Mouse (Mus musculus) liver, embryonic 16.5 days (tissue): ENCODE results near the gene Ppfia1. TPM values are rescaled to one million over a fixed set of nuclear protein-coding genes. Genes with fewer than 3 reads are reported as not detected.

Source experiments
- ATAC-seq: fragments of 200-750 bp; cut with Nextera tagmentation; 2 replicates; pipeline ENCODE4 v1.8.0; 2017; ENCODE audit warnings: low read depth, mild to moderate bottlenecking, moderate number of reproducible peaks, moderate library complexity
- H3K27ac ChIP-seq: fragments of 300-500 bp; sonication (generic); 2 replicates; pipeline ENCODE4 v1.5.1; 2014; ENCODE audit warnings: mild to moderate bottlenecking, low read length
- H3K27me3 ChIP-seq: fragments of 300-500 bp; sonication (generic); 2 replicates; pipeline ENCODE4 v1.6.1; 2014; ENCODE audit warnings: low read depth, low read length, mixed read lengths; ENCODE audit not compliant: control insufficient read depth, insufficient read depth
- H3K36me3 ChIP-seq: fragments of 300-500 bp; sonication (generic); 2 replicates; pipeline ENCODE4 v1.6.1; 2014; ENCODE audit warnings: mild to moderate bottlenecking; ENCODE audit not compliant: control insufficient read depth, insufficient read depth
- H3K4me1 ChIP-seq: fragments of 300-500 bp; sonication (generic); 2 replicates; pipeline ENCODE4 v1.6.1; 2014; ENCODE audit warnings: low read depth, low read length, mixed read lengths; ENCODE audit not compliant: control insufficient read depth
- H3K4me2 ChIP-seq: fragments of 300-500 bp; sonication (generic); 2 replicates; pipeline ENCODE4 v1.6.1; 2014; ENCODE audit warnings: low read depth, low read length, mixed read lengths
- H3K4me3 ChIP-seq: fragments of 300-500 bp; sonication (generic); 2 replicates; pipeline ENCODE4 v1.5.1; 2014; ENCODE audit warnings: low read depth, mild to moderate bottlenecking, low read length
- H3K9ac ChIP-seq: fragments of 300-500 bp; sonication (generic); 2 replicates; pipeline ENCODE4 v1.6.1; 2014; ENCODE audit warnings: low read depth, low read length
- H3K9me3 ChIP-seq: fragments of 300-500 bp; sonication (generic); replicated peaks from 2 replicates; pipeline ENCODE4 v1.6.1; 2016; ENCODE audit warnings: low read length; ENCODE audit not compliant: control insufficient read depth
- WGBS: fragments of 180-500 bp; shearing (Covaris S2); extraction: QIAGEN DNeasy Blood & Tissue Kit; methylation state at CpG from one replicate; pipeline ENCODE4 v1.1.7; 2014; ENCODE audit not compliant: insufficient replicate concordance; 5-methylcytosine and 5-hydroxymethylcytosine counted together
- polyA plus RNA-seq: library from polyadenylated mRNA; unstranded; fragments of >200 nt; fragmentation: Nextera tagmentation; extraction: Ambion mirVana; gene quantifications from 2 replicates; pipeline ENCODE4 v1.2.1, GENCODE M21; 2015

Ppfia1 gene
- polyA plus RNA-seq, 1 experiment from 2014 or later = 7.2 TPM

DNA sequence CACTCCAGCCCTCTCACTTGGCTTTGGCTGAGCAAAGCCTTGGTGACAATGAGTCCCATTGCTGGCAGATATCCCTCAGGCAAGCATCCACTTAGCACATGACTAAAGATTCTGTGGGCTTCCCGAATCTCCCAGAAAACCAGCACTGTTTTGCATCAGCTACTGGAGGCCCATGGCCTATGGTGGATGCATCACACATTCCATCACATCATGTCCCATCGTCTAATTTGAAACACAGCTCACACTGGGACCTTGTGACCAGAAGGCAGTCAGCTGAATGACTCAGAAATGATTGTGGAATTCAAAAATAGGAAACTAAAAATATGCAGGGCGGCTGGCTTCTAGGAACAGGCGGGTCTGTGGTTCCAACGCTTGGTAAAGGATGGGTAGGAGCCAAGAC lies 24.3 kb upstream of the Ppfia1 start:
- Histone ChIP-seq H3K27ac (no peak overlapping the region), H3K9me3 (no peaks in the 10 kb centered on the region)
- WGBS = 70% methylated on average over 5 of the region's 5 CpGs

DNA sequence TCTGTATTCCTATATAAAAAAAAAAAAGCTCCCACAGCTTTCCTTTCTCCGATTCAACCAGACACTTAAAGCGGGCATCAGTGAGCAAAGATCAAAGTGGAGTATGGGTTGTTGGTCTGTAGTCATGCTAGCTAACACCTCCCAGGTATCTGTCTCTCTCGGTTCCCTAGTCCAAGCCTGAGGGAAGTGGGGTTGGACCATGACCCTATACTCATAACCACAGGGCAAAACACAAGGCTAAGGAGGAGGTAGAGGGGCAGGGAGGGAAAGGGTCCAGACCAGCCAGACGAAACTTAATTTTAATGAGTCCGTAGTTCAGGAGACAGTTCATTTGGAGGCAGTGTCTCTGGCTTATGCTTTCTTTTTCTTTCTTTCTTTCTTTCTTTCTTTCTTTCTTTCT lies 18.7 kb upstream of the Ppfia1 start:
- Histone ChIP-seq H3K4me2 (no peak overlapping the region), H3K27ac (no peak overlapping the region), H3K27me3 (no peaks in the 10 kb centered on the region), H3K36me3 (no peaks in the 10 kb centered on the region), H3K4me1 (no peaks in the 10 kb centered on the region), H3K9me3 (no peaks in the 10 kb centered on the region), H3K9ac (no peak overlapping the region), H3K4me3 (no peak overlapping the region)
- 69% methylated on average over 5 of the region's 5 CpGs for WGBS
- ATAC-seq = no peak

More for the DNA sequence above, 24.3 kb upstream of the Ppfia1 start:
- Histone ChIP-seq H3K27me3 (no peaks in the 10 kb centered on the region), H3K36me3 (no peaks in the 10 kb centered on the region), H3K4me3 (no peak overlapping the region), H3K9ac (no peak overlapping the region), H3K4me2 (no peak overlapping the region), H3K4me1 (peaks cover 9% of the 10 kb centered on the region)
- ATAC-seq = no peak

DNA sequence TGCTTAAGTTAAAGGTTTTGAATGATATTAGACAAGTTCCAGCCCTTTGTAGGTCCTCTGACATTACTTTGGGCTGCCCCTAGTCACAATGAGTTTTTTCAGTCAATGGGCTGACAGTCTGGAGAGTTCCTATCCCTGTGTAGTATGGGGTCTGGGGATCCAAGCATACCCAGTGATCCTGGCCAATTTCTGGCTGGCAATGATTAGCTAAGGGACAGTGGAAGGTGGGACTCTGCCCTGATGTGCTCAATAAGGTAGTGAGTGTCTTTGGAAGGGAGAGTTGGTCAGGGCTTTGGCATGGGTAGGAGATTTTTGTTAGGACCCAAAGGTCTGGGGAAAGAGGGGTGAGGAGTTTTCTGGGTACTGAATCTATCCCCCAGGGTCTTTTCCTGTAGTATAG lies 18.1 kb upstream of the Ppfia1 start:
- Histone ChIP-seq H3K4me3 (no peak overlapping the region), H3K9me3 (no peaks in the 10 kb centered on the region), H3K27ac (no peak overlapping the region), H3K27me3 (no peaks in the 10 kb centered on the region), H3K9ac (no peak overlapping the region), H3K36me3 (no peaks in the 10 kb centered on the region), H3K4me2 (no peak overlapping the region), H3K4me1 (no peaks in the 10 kb centered on the region)
- ATAC-seq = no peak

DNA sequence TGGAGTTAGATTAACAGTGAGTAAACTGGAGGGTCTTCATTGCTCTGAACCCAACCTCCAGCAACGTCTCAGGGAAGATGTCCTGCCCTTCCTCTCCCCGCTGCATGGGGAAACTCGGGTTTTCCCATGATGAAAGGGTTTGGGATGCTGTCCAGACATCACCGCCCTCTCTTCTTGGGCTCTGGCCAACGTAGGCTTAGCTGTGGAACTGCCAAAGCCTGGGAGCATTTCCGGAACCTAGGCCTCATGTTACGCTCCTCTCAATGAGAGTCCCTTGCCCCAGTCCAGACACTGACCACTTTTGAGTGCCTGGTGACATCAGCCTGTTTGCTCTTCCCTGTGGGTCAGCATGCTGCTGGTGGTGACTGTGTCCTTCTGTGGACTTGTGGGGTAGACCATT lies 15.9 kb upstream of the Ppfia1 start:
- no peaks in the 10 kb centered on the region for H3K36me3 ChIP-seq
- 63% methylated on average over 7 of the region's 7 CpGs for WGBS
- no peak for ATAC-seq
- H3K27me3 ChIP-seq = no peaks in the 10 kb centered on the region; the same call in 1 of the 2 replicates
- H3K4me1 ChIP-seq = no peaks in the 10 kb centered on the region
- no peak overlapping the region for H3K9ac ChIP-seq
- no peaks in the 10 kb centered on the region for H3K9me3 ChIP-seq
- H3K27ac ChIP-seq = no peak overlapping the region
- H3K4me3 ChIP-seq = no peak overlapping the region
- H3K4me2 ChIP-seq = no peak overlapping the region

DNA sequence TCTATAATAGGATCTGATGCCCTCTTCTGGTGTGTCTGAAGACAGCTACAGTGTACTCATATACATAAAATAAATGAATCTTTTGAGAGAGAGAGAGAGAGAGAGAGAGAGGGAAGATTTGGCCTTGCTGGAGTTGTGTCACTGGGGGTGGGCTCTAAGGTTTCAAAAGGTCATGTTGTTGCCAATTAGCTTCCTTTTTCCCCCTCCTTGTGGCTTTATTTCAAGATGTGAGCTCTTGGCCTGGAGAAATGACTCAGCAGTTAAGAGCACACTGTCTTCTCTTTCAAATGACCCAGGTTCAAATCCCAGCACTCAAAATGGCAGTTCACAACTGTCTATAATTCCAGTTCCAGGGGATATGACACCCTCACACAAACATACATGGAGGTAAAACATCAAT lies 14.6 kb upstream of the Ppfia1 start:
- H3K4me1 ChIP-seq = no peaks in the 10 kb centered on the region
- no peak overlapping the region for H3K4me3 ChIP-seq
- H3K27ac ChIP-seq = no peak overlapping the region
- H3K9me3 ChIP-seq = no peaks in the 10 kb centered on the region
- no peak overlapping the region for H3K4me2 ChIP-seq
- no peak for ATAC-seq
- H3K27me3 ChIP-seq = no peaks in the 10 kb centered on the region; the same call in 1 of the 2 replicates
- H3K9ac ChIP-seq = no peak overlapping the region
- H3K36me3 ChIP-seq = no peaks in the 10 kb centered on the region

DNA sequence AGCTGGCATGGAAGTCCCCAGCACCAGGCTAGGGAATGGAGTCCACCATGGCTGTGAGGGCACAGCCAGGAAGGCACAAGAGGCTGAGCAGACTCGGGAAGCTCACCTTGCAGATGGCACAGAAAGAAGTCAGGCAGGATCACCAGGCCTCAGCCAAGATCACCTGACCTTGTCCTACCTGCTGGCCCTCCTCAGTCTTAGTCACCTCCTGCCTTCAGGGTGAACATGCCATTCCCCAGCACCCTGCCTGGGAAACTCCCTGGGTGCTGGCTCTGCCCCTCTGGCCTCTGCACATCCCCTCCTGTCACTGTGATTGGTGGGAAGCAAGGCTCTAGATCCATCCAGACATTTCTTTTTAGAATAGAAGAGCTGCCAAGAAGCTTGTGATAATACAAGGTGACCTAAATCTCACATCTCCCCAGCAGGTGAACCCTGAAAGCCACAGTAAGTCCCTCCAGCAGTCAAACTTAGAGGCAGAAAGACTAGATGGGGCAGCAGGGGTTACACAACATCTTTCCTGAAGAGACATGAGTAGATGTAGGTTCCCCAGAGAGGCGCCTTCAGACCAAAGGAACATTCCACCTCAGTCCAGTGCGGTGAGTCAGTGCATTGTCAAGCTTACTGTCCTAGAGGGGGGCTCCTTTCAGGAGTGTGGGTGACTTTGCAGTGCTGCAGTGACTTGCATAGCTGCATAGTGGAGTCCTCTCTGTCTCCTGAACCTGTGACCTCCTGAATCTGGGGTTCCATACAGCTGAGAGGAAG lies 13.6 kb upstream of the Ppfia1 start:
- H3K4me3 ChIP-seq = no peak overlapping the region
- no peak for ATAC-seq
- 52% methylated on average over 3 of the region's 3 CpGs for WGBS

DNA sequence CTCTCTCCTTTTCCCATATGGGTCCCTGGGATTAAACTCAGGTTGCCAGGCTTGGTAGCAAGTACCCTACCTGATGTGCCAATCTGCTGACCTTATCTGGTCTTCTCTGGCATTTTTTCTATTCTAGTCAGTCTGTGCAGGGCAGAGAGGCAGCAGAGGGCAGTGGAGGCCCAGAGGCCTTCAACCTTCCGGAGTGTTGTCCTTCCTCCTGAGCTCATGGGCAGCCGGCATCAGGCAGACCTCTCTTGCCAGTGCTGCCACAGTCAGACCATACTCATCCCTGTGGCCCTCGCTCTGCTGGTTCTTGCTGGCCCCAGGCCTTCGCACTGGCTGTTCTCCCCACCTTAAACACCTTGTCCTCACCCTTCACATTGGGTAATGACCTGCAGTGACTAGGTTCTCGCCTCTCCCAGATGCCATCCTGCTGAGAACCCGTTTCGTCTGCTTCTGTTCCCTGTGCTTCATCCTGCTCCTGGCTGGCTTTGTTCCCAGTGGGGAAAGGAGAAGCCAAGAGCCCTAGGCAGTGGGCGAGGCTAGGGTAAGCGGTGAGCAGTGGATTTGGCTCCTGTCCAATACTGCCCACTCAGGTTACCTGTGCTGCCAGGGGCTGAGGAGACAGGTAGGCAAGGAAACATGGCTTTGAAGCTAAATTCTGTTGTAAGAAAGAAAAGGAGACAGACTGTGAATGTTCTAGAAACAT lies 10.1 kb upstream of the Ppfia1 start:
- Histone ChIP-seq H3K9ac (no peak overlapping the region), H3K36me3 (no peaks in the 10 kb centered on the region), H3K27ac (no peak overlapping the region), H3K4me2 (no peak overlapping the region), H3K4me3 (no peak overlapping the region), H3K27me3 (no peaks in the 10 kb centered on the region; the same call in 1 of the 2 replicates), H3K9me3 (no peaks in the 10 kb centered on the region), H3K4me1 (no peaks in the 10 kb centered on the region)
- WGBS = 58% methylated on average over 9 of the region's 9 CpGs
- ATAC-seq = no peak

More for the DNA sequence above, 13.6 kb upstream of the Ppfia1 start:
- Histone ChIP-seq H3K27me3 (no peaks in the 10 kb centered on the region; the same call in 1 of the 2 replicates), H3K4me2 (no peak overlapping the region), H3K27ac (no peak overlapping the region), H3K36me3 (no peaks in the 10 kb centered on the region), H3K9me3 (no peaks in the 10 kb centered on the region), H3K9ac (no peak overlapping the region), H3K4me1 (no peaks in the 10 kb centered on the region)

DNA sequence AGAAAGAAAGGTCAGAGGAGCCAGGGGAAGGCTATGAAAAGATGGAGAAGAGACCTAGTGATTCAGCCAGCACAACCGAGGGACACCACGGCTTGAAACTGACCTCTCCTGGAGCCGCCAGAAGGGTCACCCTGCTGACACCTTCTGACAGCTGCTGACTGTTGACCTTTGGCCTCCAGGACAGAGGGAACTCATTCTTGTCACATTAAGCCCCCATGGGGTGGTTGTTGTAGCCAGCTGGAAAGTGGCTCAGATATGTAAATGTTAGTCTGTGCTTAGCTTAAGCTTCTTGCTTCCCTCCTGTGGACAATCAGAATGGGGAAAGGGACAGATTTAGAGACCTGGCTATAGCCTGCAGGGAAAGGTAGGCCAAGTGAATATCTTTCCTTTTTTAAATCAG lies 8.5 kb upstream of the Ppfia1 start:
- no peak overlapping the region for H3K9ac ChIP-seq
- no peak overlapping the region for H3K4me3 ChIP-seq
- H3K36me3 ChIP-seq = no peaks in the 10 kb centered on the region
- no peaks in the 10 kb centered on the region for H3K9me3 ChIP-seq
- no peak for ATAC-seq
- no peaks in the 10 kb centered on the region for H3K4me1 ChIP-seq
- no peak overlapping the region for H3K4me2 ChIP-seq
- H3K27me3 ChIP-seq = no peaks in the 10 kb centered on the region; the same call in 1 of the 2 replicates
- no peak overlapping the region for H3K27ac ChIP-seq
- 29% methylated on average over 3 of the region's 3 CpGs for WGBS

DNA sequence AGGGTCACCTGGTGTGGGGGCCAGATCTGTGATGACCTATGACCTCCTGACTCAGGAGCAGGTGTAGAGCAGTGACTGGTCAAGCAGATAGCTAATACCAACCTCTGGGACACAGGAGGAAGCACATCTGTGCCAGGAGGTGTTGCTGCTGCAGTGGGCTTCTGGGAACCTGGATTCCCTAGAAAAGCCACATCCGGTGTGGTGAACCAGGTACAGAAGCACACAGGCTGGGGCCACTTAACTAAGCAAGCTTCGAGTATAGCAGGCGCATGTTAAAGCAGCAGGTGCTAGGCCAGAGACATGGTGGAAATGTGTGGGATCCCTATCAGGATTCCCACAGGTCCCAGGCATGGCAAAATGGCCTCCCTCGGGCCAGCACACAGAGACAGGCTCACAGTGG lies 7.1 kb upstream of the Ppfia1 start:
- Histone ChIP-seq H3K4me3 (no peak overlapping the region), H3K36me3 (no peaks in the 10 kb centered on the region), H3K4me2 (no peak overlapping the region), H3K9ac (no peak overlapping the region), H3K9me3 (no peaks in the 10 kb centered on the region), H3K27me3 (no peaks in the 10 kb centered on the region; the same call in 1 of the 2 replicates), H3K4me1 (no peaks in the 10 kb centered on the region), H3K27ac (no peak overlapping the region)
- no peak for ATAC-seq
- WGBS = 63% methylated on average over 4 of the region's 4 CpGs
